Mouse (Mus musculus): ENCODE measurements around the gene Gramd1b. TPM values are rescaled to one million over a fixed set of nuclear protein-coding genes. Genes with fewer than 3 reads are reported as not detected.

The Gramd1b gene
- polyA plus RNA-seq, 1 experiment from 2014 or later: 2.7 TPM

DNA sequence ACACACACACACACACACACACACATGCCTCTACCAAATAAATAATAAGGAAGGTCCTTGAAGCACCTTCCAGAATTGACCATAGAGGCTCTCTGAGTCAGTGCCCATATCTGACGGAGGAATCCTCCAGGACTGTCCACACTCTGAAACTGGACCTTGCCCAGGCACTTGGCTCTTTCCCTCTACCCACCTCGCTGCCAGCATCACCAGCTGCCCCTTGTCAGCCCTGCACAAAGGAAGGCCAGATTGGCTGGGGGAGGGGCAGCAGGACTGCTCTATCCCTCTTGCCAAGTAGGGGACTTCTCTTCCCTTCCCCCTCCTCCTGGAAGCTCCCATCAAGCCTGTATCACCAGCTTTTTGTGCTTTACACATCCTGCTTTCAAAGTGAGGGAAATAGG, 6.5 kb upstream of the Gramd1b start:
- ATAC-seq (ENCODE audit: insufficient read depth) (peak; percentile 68), DNase-seq (peak; percentile 67)
- peaks cover 5% of the 10 kb centered on the region; the same call in 1 of the 2 replicates for H3K4me1 ChIP-seq (ENCODE audit: insufficient read depth)
- H3K4me2 ChIP-seq: no peak overlapping the region
- no peak for TF ChIP-seq CTCF (IDR thresholded peaks at IDR 0.05; ENCODE audit: low read depth)
- H3K4me3 ChIP-seq (ENCODE audit: low read depth, low read length): no peak overlapping the region
- no peaks in the 10 kb centered on the region for H3K36me3 ChIP-seq (ENCODE audit: insufficient read depth)
- no peaks in the 10 kb centered on the region for H3K27me3 ChIP-seq (ENCODE audit: insufficient read depth, low read length)
- H3K9me3 ChIP-seq (ENCODE audit: low read depth, low read length): no peaks in the 10 kb centered on the region
- WGBS: 32% methylated on average over 2 of the region's 2 CpGs
- no peak overlapping the region for H3K27ac ChIP-seq (ENCODE audit: low read depth)
- H3K9ac ChIP-seq: no peak overlapping the region

DNA sequence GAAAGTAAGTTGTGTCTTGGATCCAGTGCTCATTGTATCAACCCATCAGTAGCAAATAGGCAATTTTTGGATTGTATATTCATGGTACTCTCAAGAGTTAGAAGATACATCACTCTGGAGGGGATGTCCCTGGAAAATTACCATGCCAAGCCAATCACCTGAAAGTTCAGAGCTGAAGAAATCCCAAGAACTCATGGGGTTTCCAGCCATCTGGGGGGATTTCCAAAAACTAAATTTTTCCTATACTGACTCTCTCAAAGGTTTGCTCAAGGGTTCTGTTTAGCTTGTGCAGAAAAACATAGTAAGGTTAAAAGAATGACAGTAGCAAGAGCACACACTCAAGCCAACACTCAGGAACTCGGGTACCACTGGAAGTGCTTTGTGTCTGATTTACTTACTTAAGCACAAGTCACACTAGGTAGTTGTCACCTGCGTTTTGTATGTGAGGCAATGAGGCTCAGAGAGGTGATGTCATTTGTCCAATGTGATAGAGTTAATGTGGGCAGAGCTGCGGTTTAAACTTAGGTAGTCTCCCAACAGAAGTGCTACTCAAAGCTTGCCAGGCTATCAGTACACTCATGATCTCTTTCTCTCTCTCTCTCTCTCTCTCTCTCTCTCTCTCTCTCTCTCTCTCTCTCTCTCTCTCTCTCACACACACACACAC, 6.0 kb upstream of the Gramd1b start:
- WGBS: 60% methylated on average over 3 of the region's 3 CpGs
- no peak for TF ChIP-seq CTCF (IDR thresholded peaks at IDR 0.05; ENCODE audit: low read depth)

DNA sequence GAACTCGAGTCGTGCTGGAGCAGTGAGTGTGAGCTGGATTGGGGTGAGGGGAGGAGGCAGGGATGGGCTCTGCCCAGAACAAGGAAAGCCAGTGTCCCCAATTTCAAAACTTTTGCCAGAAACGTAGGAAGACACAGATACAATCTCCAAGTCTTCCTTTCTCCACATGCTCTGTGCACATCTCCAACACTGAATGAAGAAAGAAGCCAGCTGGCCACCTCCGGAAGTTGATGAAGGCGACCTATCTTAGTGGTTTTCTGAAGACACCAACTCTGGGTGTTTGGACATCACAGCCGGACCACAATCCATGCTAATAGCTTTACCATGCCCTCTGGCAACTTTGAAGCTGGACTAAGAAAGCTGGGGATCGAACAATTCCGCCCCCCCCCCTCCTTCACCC, 647 bp downstream of the Gramd1b start:
- WGBS: 65% methylated on average over 8 of the region's 8 CpGs
- TF ChIP-seq CTCF (IDR thresholded peaks at IDR 0.05; ENCODE audit: low read depth): no peak
- peak overlapping the region; percentile 50; the same call in 1 of the 2 replicates for H3K9ac ChIP-seq
- H3K36me3 ChIP-seq (ENCODE audit: insufficient read depth): no peaks in the 10 kb centered on the region
- H3K27me3 ChIP-seq (ENCODE audit: insufficient read depth, low read length): peaks cover 18% of the 10 kb centered on the region; the same call in 1 of the 2 replicates
- no peaks in the 10 kb centered on the region for H3K9me3 ChIP-seq (ENCODE audit: low read depth, low read length)
- H3K4me2 ChIP-seq: peak overlapping the region; percentile 84
- ATAC-seq (ENCODE audit: insufficient read depth) (no peak), DNase-seq (peak; percentile 4)
- no peak overlapping the region for H3K27ac ChIP-seq (ENCODE audit: low read depth)
- H3K4me1 ChIP-seq (ENCODE audit: insufficient read depth): no peaks in the 10 kb centered on the region
- H3K4me3 ChIP-seq (ENCODE audit: low read depth, low read length): peak overlapping the region; percentile 49

More for the DNA sequence above, 6.0 kb upstream of the Gramd1b start:
- no peaks in the 10 kb centered on the region for H3K36me3 ChIP-seq (ENCODE audit: insufficient read depth)
- ATAC-seq (ENCODE audit: insufficient read depth) (no peak), DNase-seq (no peak)
- peaks cover 5% of the 10 kb centered on the region; the same call in 1 of the 2 replicates for H3K4me1 ChIP-seq (ENCODE audit: insufficient read depth)
- no peak overlapping the region for H3K4me3 ChIP-seq (ENCODE audit: low read depth, low read length)
- no peak overlapping the region for H3K9ac ChIP-seq
- H3K27ac ChIP-seq (ENCODE audit: low read depth): no peak overlapping the region
- H3K27me3 ChIP-seq (ENCODE audit: insufficient read depth, low read length): peaks cover 3% of the 10 kb centered on the region; the same call in 1 of the 2 replicates
- H3K9me3 ChIP-seq (ENCODE audit: low read depth, low read length): no peaks in the 10 kb centered on the region
- H3K4me2 ChIP-seq: no peak overlapping the region

DNA sequence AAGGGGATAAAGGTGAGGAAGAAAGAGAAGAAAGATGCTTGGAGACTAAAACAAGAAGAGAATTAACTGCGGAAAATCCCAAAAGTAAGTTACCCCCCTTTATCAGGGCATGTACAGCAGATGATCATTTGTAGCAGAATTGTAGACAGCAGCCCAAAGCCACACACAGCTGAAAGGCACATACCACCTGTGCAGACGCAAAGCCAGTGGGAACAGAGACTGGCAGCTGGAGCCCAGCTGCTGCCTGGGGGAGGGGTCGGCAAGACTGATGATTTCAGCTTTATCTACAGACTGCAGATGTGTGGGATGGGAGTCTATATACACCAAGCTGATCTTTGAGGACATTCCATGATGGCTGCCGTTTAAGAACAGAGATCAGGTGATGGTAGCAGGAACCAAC, 2.5 kb downstream of the Gramd1b start:
- Histone ChIP-seq H3K4me2 (no peak overlapping the region), H3K4me1 (ENCODE audit: insufficient read depth) (no peaks in the 10 kb centered on the region), H3K27me3 (ENCODE audit: insufficient read depth, low read length) (peaks cover 18% of the 10 kb centered on the region; the same call in 1 of the 2 replicates), H3K4me3 (ENCODE audit: low read depth, low read length) (no peak overlapping the region), H3K36me3 (ENCODE audit: insufficient read depth) (no peaks in the 10 kb centered on the region), H3K9me3 (ENCODE audit: low read depth, low read length) (no peaks in the 10 kb centered on the region), H3K9ac (no peak overlapping the region), H3K27ac (ENCODE audit: low read depth) (no peak overlapping the region)
- 53% methylated on average over 4 of the region's 4 CpGs for WGBS
- ATAC-seq (ENCODE audit: insufficient read depth) (no peak), DNase-seq (no peak)
- TF ChIP-seq CTCF (IDR thresholded peaks at IDR 0.05; ENCODE audit: low read depth): no peak

DNA sequence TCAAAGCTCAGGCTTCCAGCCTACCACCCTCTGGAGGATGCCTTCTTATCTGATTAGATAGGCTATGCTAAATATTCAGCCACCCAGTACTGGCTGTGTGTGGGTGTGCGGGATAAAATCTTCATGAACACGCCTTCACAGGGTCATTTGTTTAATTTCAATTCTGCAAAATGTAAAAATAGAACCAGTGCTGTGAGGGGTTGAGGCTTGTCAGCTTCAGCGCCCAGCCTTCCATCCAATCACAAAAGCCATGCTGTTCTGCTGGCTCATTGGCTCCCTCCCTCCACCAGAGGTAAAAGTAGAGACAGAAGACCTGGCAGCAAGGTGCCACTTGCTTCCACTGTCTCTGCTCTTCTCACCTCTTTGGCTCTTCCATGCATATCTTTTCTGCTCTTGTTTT, 4.3 kb downstream of the Gramd1b start:
- H3K4me2 ChIP-seq: no peak overlapping the region
- H3K36me3 ChIP-seq (ENCODE audit: insufficient read depth): no peaks in the 10 kb centered on the region
- no peak overlapping the region for H3K4me3 ChIP-seq (ENCODE audit: low read depth, low read length)
- H3K9ac ChIP-seq: no peak overlapping the region
- no peak for ATAC-seq (ENCODE audit: insufficient read depth)
- H3K27ac ChIP-seq (ENCODE audit: low read depth): no peak overlapping the region
- no peaks in the 10 kb centered on the region for H3K4me1 ChIP-seq (ENCODE audit: insufficient read depth)
- H3K27me3 ChIP-seq (ENCODE audit: insufficient read depth, low read length): peaks cover 12% of the 10 kb centered on the region; the same call in 1 of the 2 replicates
- WGBS: 25% methylated on average over 3 of the region's 3 CpGs
- H3K9me3 ChIP-seq (ENCODE audit: low read depth, low read length): no peaks in the 10 kb centered on the region
- no peak for TF ChIP-seq CTCF (IDR thresholded peaks at IDR 0.05; ENCODE audit: low read depth)
- no peak for DNase-seq

DNA sequence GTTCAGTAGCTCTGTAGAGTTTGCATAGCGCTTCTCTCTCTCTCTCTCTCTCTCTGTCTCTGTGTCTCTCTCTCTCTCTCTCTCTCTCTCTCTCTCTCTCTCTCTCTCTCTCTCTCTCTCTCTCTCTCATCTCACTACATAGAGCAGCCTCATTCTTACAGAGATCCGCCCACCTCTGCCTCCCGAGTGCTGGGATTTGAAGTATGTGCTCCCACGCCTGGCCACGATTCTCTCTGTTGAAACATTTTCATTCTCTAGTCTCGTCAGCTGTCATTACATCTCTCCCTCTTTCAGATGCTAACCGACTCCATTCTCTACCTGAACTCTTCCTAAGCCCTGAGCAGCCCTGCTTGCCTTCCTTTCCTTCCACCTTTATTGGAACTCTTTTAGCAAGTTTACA, 9.0 kb downstream of the Gramd1b start:
- Histone ChIP-seq H3K36me3 (ENCODE audit: insufficient read depth) (no peaks in the 10 kb centered on the region), H3K27ac (ENCODE audit: low read depth) (no peak overlapping the region), H3K9ac (no peak overlapping the region), H3K9me3 (ENCODE audit: low read depth, low read length) (no peaks in the 10 kb centered on the region), H3K27me3 (ENCODE audit: insufficient read depth, low read length) (no peaks in the 10 kb centered on the region), H3K4me3 (ENCODE audit: low read depth, low read length) (no peak overlapping the region), H3K4me2 (no peak overlapping the region), H3K4me1 (ENCODE audit: insufficient read depth) (no peaks in the 10 kb centered on the region)
- DNase-seq (no peak), ATAC-seq (ENCODE audit: insufficient read depth) (no peak)
- WGBS: 70% methylated on average over 7 of the region's 7 CpGs
- TF ChIP-seq CTCF (IDR thresholded peaks at IDR 0.05; ENCODE audit: low read depth): no peak

DNA sequence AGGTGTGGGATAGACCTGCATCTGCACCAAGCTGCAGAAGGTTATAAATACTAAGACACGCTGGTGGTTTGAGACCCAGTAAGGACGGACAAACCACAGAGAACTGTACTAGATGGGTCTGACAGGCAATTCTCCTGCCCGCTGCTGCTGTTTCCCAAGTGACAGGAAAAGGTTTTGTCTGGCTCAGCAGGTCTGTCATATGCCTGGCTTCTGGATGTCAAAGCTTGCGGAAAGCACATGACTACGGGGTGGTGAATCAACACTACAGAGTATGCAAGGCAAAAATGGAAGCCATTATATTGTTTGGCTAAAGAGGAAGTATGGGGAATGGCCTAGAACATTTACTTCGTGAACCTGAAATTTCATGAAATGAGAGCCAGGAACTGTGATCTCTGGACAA, 10.1 kb downstream of the Gramd1b start:
- ATAC-seq (ENCODE audit: insufficient read depth) (no peak), DNase-seq (peak; percentile 1)
- Histone ChIP-seq H3K27ac (ENCODE audit: low read depth) (no peak overlapping the region), H3K4me2 (no peak overlapping the region), H3K36me3 (ENCODE audit: insufficient read depth) (no peaks in the 10 kb centered on the region), H3K27me3 (ENCODE audit: insufficient read depth, low read length) (no peaks in the 10 kb centered on the region), H3K9ac (no peak overlapping the region), H3K4me1 (ENCODE audit: insufficient read depth) (no peaks in the 10 kb centered on the region), H3K9me3 (ENCODE audit: low read depth, low read length) (no peaks in the 10 kb centered on the region), H3K4me3 (ENCODE audit: low read depth, low read length) (no peak overlapping the region)
- WGBS: 78% methylated on average over 6 of the region's 6 CpGs
- no peak for TF ChIP-seq CTCF (IDR thresholded peaks at IDR 0.05; ENCODE audit: low read depth)
